Mouse (Mus musculus): ENCODE results near the gene Whrn.

GRCm38 (mm10) chr4:63530409-63530808 is 34.6 kb upstream of the Whrn start:
- TF ChIP-seq CTCF (IDR thresholded peaks at IDR 0.05; ENCODE audit: low read depth): no peak
- no peak for TF ChIP-seq EP300 (IDR thresholded peaks at IDR 0.05; ENCODE audit: low read depth)
